Mouse (Mus musculus) inflammation-experienced regulatory T-cells, adult 16 weeks (primary cell): ENCODE measurements around the gene B3galnt2. TPM values are rescaled to one million over a fixed set of nuclear protein-coding genes. Genes with fewer than 3 reads are reported as not detected.

Source experiments
- polyA plus RNA-seq: library from polyadenylated mRNA; unstranded; fragments of 100-300 nt; shearing (Covaris generic); gene quantifications from one replicate; pipeline ENCODE4 v1.2.1, GENCODE M21; 2017

Gene B3galnt2
- 41.1 TPM for polyA plus RNA-seq

GRCm38 (mm10) chr13:13953874-13954832, at the start of gene B3galnt2:
Gene B3galnt2 (plus strand): TSS chr13:13954469.

GRCm38 (mm10) chr13:14039292-14039965, 85.2 kb downstream of the B3galnt2 start, which contains the start of gene Tbce:
Gene Tbce (minus strand): TSS chr13:14039638.

Other genes with a start within 250 kb of the B3galnt2 start
- gene Gng4, start 170.4 kb upstream of the B3galnt2 start, polyA plus RNA-seq, result not detected
- 100 TPM for gene Tbce, start 85.2 kb downstream of the B3galnt2 start, polyA plus RNA-seq
- gene Arid4b, start 108.8 kb downstream of the B3galnt2 start, polyA plus RNA-seq, result 176 TPM
- 110 TPM for gene Ggps1, start 109.0 kb downstream of the B3galnt2 start, polyA plus RNA-seq